Mouse (Mus musculus) neural tube, embryonic 14.5 days (tissue): ENCODE measurements around the gene Dhcr24. TPM values are rescaled to one million over a fixed set of nuclear protein-coding genes. Genes with fewer than 3 reads are reported as not detected.

ENCODE experiments used
- ATAC-seq: fragments of 200-750 bp; cut with Nextera tagmentation; 2 replicates; pipeline ENCODE4 v1.8.0; 2017; ENCODE audit warnings: low read depth, mild to moderate bottlenecking, moderate TSS enrichment, moderate library complexity
- H3K27ac ChIP-seq: fragments of 300-500 bp; sonication (generic); 2 replicates; pipeline ENCODE4 v1.5.1; 2014; ENCODE audit warnings: low read depth, mild to moderate bottlenecking, control low read depth, low read length, moderate library complexity, mixed read lengths
- H3K27me3 ChIP-seq: fragments of 300-500 bp; sonication (generic); 2 replicates; pipeline ENCODE4 v1.6.1; 2014; ENCODE audit warnings: low read length; ENCODE audit not compliant: control insufficient read depth, insufficient read depth
- H3K36me3 ChIP-seq: fragments of 300-500 bp; sonication (generic); 2 replicates; pipeline ENCODE4 v1.6.1; 2014; ENCODE audit warnings: low read length, mixed read lengths; ENCODE audit not compliant: control insufficient read depth, insufficient read depth
- H3K4me1 ChIP-seq: fragments of 300-500 bp; sonication (generic); 2 replicates; pipeline ENCODE4 v1.6.1; 2014; ENCODE audit warnings: low read length; ENCODE audit not compliant: control insufficient read depth, insufficient read depth
- H3K4me2 ChIP-seq: fragments of 300-500 bp; sonication (generic); 2 replicates; pipeline ENCODE4 v1.6.1; 2014; ENCODE audit warnings: mild to moderate bottlenecking, low read depth, low read length, control low read depth
- H3K4me3 ChIP-seq: fragments of 300-500 bp; sonication (generic); 2 replicates; pipeline ENCODE4 v1.5.1; 2014; ENCODE audit warnings: low read depth, low read length, control low read depth, mixed read lengths
- H3K9ac ChIP-seq: fragments of 300-500 bp; sonication (generic); replicated peaks from 2 replicates; pipeline ENCODE4 v1.6.1; 2014; ENCODE audit warnings: low read depth, mild to moderate bottlenecking, control low read depth, low read length, mixed read lengths
- H3K9me3 ChIP-seq: fragments of 300-500 bp; sonication (generic); 2 replicates; pipeline ENCODE4 v1.6.1; 2016; ENCODE audit warnings: low read length; ENCODE audit not compliant: control insufficient read depth
- WGBS: fragments of 180-500 bp; shearing (Covaris S2); extraction: QIAGEN DNeasy Blood & Tissue Kit; methylation state at CpG from one replicate; pipeline ENCODE4 v1.1.7; 2014; 5-methylcytosine and 5-hydroxymethylcytosine counted together
- polyA plus RNA-seq: library from polyadenylated mRNA; unstranded; fragments of >200 nt; fragmentation: Nextera tagmentation; extraction: Ambion mirVana; gene quantifications from 2 replicates; pipeline ENCODE4 v1.2.1, GENCODE M21; 2014

Gene Dhcr24
- 24.0 and 24.3 TPM in 2 replicates for polyA plus RNA-seq

DNA sequence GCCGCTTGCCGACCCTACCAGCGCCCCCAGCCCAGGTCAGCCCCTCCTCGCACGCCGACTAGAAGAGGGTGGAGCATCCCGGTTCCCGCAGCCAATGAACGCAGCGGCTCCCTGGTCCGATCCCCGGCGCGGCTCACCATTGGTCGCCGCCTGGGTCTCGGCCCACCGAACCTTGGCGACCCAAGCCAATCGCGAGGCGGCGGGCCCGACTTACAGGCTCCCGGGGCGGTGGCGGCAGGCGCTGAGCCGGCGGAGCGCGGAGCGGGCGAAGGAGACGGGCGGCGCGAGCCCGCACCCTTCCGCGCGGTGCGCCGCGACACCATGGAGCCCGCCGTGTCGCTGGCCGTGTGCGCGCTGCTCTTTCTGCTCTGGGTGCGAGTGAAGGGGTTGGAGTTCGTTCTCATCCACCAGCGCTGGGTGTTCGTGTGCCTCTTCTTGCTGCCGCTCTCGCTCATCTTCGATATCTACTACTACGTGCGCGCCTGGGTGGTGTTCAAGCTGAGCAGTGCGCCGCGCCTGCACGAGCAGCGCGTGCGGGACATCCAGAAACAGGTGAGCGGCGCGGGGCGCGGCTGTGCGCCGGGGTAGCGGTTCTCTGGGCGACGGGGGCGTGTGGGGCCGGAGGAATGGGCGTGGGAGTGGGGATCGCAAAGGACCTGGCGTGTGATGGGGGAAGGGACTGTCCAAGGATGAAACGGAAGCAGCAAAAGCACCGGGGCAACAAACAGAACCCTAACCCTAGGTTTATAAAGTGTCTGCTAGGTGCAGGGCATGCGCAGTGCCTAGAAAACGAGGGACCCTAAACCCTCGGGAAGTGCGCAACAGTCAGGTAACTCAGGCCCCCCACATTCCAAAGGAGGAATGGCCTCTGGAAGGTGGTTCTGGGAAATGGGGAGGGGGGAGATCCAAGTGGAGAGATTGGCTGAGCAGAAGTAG lies at the start of gene Dhcr24:
Dhcr24 (plus strand) TSS at position 193 of the 936 bp plus-strand sequence.
- peaks cover 26% of the 10 kb centered on the region for H3K4me1 ChIP-seq
- under 1% methylated on average over 86 of the region's 89 CpGs for WGBS
- peaks cover 12% of the 10 kb centered on the region; the same call in 1 of the 2 replicates for H3K36me3 ChIP-seq
- H3K9ac ChIP-seq: peak within 1 kb of the TSS; percentile 64
- peak within 1 kb of the TSS; percentile 71 for H3K4me3 ChIP-seq
- H3K9me3 ChIP-seq: no peaks in the 10 kb centered on the region
- peak; percentile 99 for ATAC-seq
- peak within 1 kb of the TSS; percentile 64 for H3K4me2 ChIP-seq
- peaks cover 3% of the 10 kb centered on the region; the same call in 1 of the 2 replicates for H3K27me3 ChIP-seq
- H3K27ac ChIP-seq: peak within 1 kb of the TSS; percentile 86

DNA sequence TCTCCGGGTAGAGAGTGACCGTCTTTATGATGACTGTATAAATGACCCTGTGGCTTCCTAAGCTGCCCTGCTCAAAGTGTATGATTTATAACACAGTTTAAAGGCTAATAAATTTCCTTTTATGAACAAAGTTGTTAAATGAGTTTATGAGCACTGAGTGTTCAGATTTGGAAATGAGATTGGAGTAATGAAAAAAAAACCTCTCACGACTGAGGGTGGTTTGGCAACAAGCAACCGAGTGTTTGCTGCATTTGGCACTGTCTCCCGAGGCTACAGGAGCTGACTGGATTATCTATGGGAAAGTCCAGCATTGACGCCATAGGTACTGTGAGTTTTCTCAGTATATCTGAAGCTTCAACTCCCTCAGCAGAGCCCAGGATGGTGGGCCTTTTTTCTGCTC lies 46.2 kb upstream of the Dhcr24 start:
- Histone ChIP-seq H3K27ac (no peak overlapping the region), H3K9me3 (no peaks in the 10 kb centered on the region), H3K9ac (no peak overlapping the region), H3K4me1 (no peaks in the 10 kb centered on the region), H3K27me3 (no peaks in the 10 kb centered on the region), H3K4me2 (no peak overlapping the region), H3K4me3 (no peak overlapping the region), H3K36me3 (no peaks in the 10 kb centered on the region)
- ATAC-seq: no peak
- WGBS: 69% methylated on average over 6 of the region's 6 CpGs

DNA sequence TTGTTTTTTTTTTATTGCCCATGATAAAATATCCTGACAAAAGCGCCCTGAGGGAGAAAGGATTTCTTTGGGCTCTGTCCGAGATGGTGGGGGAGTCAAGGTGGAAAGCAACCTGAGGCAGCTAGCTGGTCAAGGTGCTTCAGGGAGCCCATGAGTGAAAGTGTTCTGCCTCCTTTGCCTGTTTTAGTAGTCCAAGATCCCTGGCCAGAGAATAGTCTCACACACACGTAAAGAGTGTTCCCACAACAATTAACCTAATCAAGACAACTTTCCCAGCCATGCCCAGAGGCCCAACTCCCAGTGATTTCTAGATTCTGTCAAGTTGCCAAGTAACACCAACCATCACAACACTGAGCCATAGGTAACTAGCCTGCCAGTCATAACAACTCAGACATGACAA lies 38.3 kb upstream of the Dhcr24 start:
- Histone ChIP-seq H3K4me1 (no peaks in the 10 kb centered on the region), H3K4me3 (no peak overlapping the region), H3K9ac (no peak overlapping the region), H3K36me3 (no peaks in the 10 kb centered on the region), H3K27ac (no peak overlapping the region), H3K4me2 (no peak overlapping the region), H3K9me3 (no peaks in the 10 kb centered on the region), H3K27me3 (no peaks in the 10 kb centered on the region)
- ATAC-seq: no peak
- WGBS: 66% methylated on average over 3 of the region's 3 CpGs

DNA sequence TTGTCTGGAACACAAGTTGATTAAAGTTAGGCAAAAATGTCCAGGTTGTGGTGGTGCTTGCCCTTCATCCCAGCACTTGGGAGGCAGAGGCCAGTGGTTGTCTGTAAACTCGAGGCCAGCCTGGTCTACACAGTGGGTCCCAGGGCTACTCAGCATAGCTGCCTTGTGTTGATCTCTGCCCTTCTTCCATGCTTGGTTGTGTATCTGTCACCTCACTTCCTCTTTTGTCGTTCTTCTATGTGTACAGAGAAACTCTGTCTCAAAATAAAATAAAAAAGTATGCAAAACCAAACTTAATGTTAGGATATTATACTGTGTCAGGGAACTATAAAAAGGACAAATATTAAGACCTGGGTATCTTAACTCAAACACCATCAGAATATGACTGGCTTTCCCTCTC lies 36.7 kb upstream of the Dhcr24 start:
- no peak for ATAC-seq
- Histone ChIP-seq H3K4me2 (no peak overlapping the region), H3K4me1 (no peaks in the 10 kb centered on the region), H3K36me3 (no peaks in the 10 kb centered on the region), H3K9ac (no peak overlapping the region), H3K4me3 (no peak overlapping the region), H3K27ac (no peak overlapping the region), H3K9me3 (no peaks in the 10 kb centered on the region), H3K27me3 (no peaks in the 10 kb centered on the region)
- WGBS: 76% methylated on average over 2 of the region's 2 CpGs

DNA sequence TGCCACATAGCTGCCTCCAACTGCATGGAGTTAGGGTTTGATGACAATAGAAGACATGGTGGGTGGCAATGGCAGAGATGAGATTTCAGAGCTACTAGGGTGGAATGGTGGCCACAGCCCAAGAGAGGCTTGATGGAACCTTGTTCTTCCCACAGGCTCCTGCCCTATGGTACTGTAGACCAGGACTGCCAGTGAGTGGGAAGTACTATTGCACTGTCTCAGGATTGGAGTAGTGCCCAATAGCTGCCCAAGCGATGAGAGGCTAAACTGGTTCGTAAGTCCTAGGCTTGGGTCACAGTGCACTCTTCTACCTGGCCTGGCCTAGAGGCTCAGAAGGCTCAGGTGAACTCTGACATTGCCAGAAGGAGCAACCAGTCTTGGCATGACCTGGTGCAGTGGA lies 35.8 kb upstream of the Dhcr24 start:
- no peak overlapping the region for H3K4me2 ChIP-seq
- WGBS: 93% methylated on average over 2 of the region's 2 CpGs
- H3K9ac ChIP-seq: no peak overlapping the region
- no peak for ATAC-seq
- H3K4me3 ChIP-seq: no peak overlapping the region
- H3K9me3 ChIP-seq: no peaks in the 10 kb centered on the region
- no peak overlapping the region for H3K27ac ChIP-seq
- H3K36me3 ChIP-seq: no peaks in the 10 kb centered on the region
- no peaks in the 10 kb centered on the region for H3K4me1 ChIP-seq
- H3K27me3 ChIP-seq: no peaks in the 10 kb centered on the region

DNA sequence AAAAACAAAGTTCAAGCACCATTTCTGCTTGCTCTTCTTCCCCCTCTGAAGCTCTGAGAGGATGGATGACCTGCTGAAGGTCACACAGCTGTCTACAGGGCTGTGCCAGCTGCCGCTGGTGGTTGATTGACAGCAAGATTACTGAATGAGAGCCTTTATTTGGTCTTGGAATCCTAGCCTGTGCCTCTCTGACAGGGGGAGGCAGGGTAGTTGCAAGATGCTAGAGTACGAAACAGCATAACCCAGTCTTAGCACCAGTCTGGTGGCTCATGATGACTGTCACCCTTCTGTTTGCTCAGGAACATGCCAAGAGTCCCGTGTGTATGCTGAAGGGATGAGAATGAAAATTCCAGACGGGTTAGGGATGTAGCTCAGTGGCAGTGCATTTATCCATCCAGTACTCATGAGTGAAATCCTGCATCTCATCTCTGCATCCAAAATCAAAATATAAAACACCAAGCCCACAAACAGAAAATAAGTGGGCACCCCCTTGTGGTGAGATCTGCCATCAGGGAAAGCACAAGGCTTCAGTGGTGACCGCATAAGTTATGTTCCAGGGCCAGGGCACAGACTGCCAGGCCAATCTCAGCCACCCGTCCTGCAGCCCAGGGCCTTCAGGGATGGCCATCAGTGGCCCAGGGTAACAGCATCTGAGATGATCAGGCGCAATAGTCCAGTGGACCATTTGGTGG lies 32.8 kb upstream of the Dhcr24 start:
- H3K9ac ChIP-seq: no peak overlapping the region

DNA sequence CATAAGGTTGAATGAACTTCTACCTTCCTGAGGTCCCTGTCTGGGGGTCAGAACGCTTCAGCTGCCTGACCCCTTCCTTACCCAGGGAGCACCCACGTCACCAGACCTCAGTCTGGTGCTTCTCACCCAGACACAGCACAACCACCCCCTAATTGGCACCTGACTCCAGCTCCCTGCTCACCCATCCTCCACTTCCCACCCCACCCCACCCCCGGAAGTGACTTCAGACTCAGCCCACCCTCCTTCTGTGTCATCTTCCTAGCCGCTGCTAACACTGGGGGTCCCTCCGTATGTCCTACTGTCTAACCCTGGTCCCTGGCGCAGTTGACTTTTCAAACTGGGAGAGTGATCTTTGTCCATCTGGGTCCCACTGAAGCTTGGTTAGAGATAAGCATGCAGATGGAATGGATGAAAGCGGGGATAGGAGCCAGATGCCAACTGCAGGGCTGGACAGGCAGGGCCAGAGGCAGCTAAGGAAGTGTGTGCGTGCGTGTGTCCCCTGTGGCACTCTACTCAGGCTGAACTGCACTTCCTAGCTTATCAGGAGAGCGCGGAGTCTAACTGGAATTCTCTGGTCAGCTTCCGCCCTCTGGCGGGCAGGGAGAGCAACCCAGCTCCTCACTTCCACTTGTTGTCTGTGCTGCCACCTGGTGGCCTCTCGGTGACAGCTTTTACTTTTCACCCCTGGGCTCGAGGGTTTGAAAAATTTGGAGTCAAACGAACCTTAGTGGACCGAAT lies 31.3 kb upstream of the Dhcr24 start:
- peak overlapping the region; percentile 40 for H3K4me2 ChIP-seq
- H3K4me3 ChIP-seq: no peak overlapping the region
- no peaks in the 10 kb centered on the region for H3K9me3 ChIP-seq
- H3K4me1 ChIP-seq: no peaks in the 10 kb centered on the region
- 17% methylated on average over 17 of the region's 17 CpGs for WGBS
- ATAC-seq: peak; percentile 94
- no peaks in the 10 kb centered on the region for H3K36me3 ChIP-seq
- 0 out of 2 replicates have a peak overlapping the region, but pooled peaks have one; percentile 16 for H3K9ac ChIP-seq
- no peaks in the 10 kb centered on the region for H3K27me3 ChIP-seq
- no peak overlapping the region for H3K27ac ChIP-seq

More for the DNA sequence above, 32.8 kb upstream of the Dhcr24 start:
- H3K4me1 ChIP-seq: no peaks in the 10 kb centered on the region
- no peak overlapping the region for H3K4me2 ChIP-seq
- H3K36me3 ChIP-seq: no peaks in the 10 kb centered on the region
- no peaks in the 10 kb centered on the region for H3K9me3 ChIP-seq
- WGBS: 77% methylated on average over 7 of the region's 7 CpGs
- no peak for ATAC-seq
- H3K27me3 ChIP-seq: no peaks in the 10 kb centered on the region
- H3K4me3 ChIP-seq: no peak overlapping the region
- no peak overlapping the region for H3K27ac ChIP-seq

DNA sequence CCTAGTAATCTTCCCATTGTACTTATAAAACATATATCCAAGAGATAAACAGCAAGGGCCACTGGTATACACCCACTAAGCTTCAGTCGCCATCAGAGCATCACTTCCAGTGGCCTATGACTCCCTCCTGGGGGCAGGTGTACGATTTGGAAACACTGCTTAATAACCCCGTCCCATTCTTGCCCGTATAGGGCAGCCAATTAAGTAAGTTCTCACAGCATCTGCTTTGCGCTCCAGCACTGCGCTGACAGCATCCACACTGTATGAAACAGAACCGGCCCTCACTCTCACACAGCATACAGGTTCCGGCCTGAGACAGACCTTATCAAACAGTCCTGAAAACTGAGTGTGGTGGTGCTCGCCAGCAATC lies 30.7 kb upstream of the Dhcr24 start:
- H3K9ac ChIP-seq: no peak overlapping the region

More for the DNA sequence above, 30.7 kb upstream of the Dhcr24 start:
- peak; percentile 33; the same call in 1 of the 2 replicates for ATAC-seq
- WGBS: 71% methylated on average over 9 of the region's 9 CpGs
- Histone ChIP-seq H3K4me1 (no peaks in the 10 kb centered on the region), H3K36me3 (no peaks in the 10 kb centered on the region), H3K4me2 (no peak overlapping the region), H3K27me3 (no peaks in the 10 kb centered on the region), H3K9me3 (no peaks in the 10 kb centered on the region), H3K4me3 (no peak overlapping the region), H3K27ac (no peak overlapping the region)
